In genomic region chr17:46857903-46858748, GRCm38 (mm10) we compare ENCODE assay signal across 8 mouse cellular contexts. TPM values are rescaled to one million over a fixed set of nuclear protein-coding genes. Genes with fewer than 3 reads are reported as not detected.
A peak's percentile ranks its signal among the peaks of the same experiment; 100 is the strongest.
DNase-seq lines count a peak whose midpoint lies in the region; ATAC-seq lines count a peak whose summit lies in the region.

Bicral (minus strand) TSS chr17:46858482.

- 0 out of 2 replicates have a peak, but pooled peaks have one; percentile 18 for ATAC-seq in cerebellum, adult (ENCODE audit: insufficient number of reproducible peaks, low FRiP score, low TSS enrichment)

- peak; percentile 67 for DNase-seq in MEL-GATA-1-ER (ENCODE audit: extremely low read depth, low read depth)
- peak; percentile 74 for DNase-seq in forelimb bud, embryonic 11.5 days (ENCODE audit: low read depth, low spot score)
- peak; percentile 85 for DNase-seq in heart, postnatal 4 days
- DNase-seq in layer of hippocampus, adult 9-11 months: peak; percentile 53
- DNase-seq in lung, postnatal 10 days: peak; percentile 86
- DNase-seq in ovary, postnatal 14 days (ENCODE audit: low spot score): peak; percentile 68
- DNase-seq in thymus, postnatal 10 days (ENCODE audit: low spot score in 2 of 2): peak; percentile 39 to 71

RNA-seq across cellular contexts. Expression of gene Bicral, which starts in this region (rescaled TPM):
- total RNA-seq in heart, postnatal 4 days (2021): 10 to 100 TPM; 11.8 to 14.0 TPM

Comparison
In these comparisons a context has a peak if more than half of its experiments do, and no peak if none do; other contexts are left out.
1. Peak in every context shown above with its lines: DNase-seq and ATAC-seq.